Mouse (Mus musculus): ENCODE measurements around the gene Cdh20. TPM values are rescaled to one million over a fixed set of nuclear protein-coding genes. Genes with fewer than 3 reads are reported as not detected.

Cdh20 gene
- total and polyA plus RNA-seq, 3 experiments, result not detected

DNA sequence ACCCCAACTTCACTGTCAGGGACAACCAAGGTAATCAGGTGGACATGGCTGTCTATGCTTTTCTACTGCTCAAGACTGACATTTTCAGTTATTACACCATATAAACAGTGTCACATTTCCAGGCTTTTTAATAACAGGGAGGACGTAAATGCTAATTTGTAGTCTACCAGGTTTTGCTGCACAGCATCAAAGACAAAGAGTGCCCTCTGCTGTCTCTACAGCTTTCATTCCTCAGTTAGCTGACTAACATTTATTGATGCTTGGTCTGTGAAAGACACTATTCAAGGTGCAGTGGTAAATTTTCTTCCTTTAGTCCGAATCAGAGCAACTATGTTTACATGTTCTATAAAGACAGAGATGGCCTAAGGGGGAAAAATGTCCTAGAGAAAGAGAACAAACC lies 210.7 kb downstream of the Cdh20 start:
- Histone ChIP-seq H3K79me2 (ENCODE audit: control insufficient read depth, insufficient read depth, low read length, poor library complexity) (no peaks in the 10 kb centered on the region), H3K9ac (ENCODE audit: control insufficient read depth, low read depth, low read length, poor library complexity, severe bottlenecking) (no peak overlapping the region), H3K9me3 (replicated peaks; ENCODE audit: insufficient read depth, low read length) (no peaks in the 10 kb centered on the region), H3K36me3 (ENCODE audit: control insufficient read depth in 1 of 2, insufficient read depth in 2 of 2, low read length in 2 of 2) (no peaks in the 10 kb centered on the region), H3K27me3 (ENCODE audit: control insufficient read depth in 1 of 2, insufficient read depth in 2 of 2, low read length in 2 of 2) (no peaks in the 10 kb centered on the region; a peak in 1 of 4 replicates), H3K27ac (ENCODE audit: control insufficient read depth, low read depth, low read length) (no peak overlapping the region), H3K4me3 (ENCODE audit: control insufficient read depth in 1 of 2, insufficient read depth in 1 of 2, low read depth in 2 of 2, low read length in 2 of 2) (no peak overlapping the region), H3K4me1 (ENCODE audit: control insufficient read depth in 1 of 2, insufficient read depth in 2 of 2, low read length in 2 of 2) (no peaks in the 10 kb centered on the region)
- TF ChIP-seq POLR2AphosphoS2 (IDR thresholded peaks at IDR 0.05; ENCODE audit: low read length) (no peak), USF1 (IDR thresholded peaks at IDR 0.05; ENCODE audit: low read depth, low read length) (no peak), HCFC1 (IDR thresholded peaks at IDR 0.05; ENCODE audit: low read depth, low read length) (no peak), ZC3H11A (IDR thresholded peaks at IDR 0.05; ENCODE audit: low read depth, low read length) (no peak), NRF1 (IDR thresholded peaks at IDR 0.05; ENCODE audit: insufficient read depth, low read depth, low read length, poor library complexity, severe bottlenecking) (no peak), CHD1 (IDR thresholded peaks at IDR 0.05; ENCODE audit: low read depth, low read length) (no peak), BHLHE40 (IDR thresholded peaks at IDR 0.05; ENCODE audit: borderline replicate concordance, low read depth, low read length) (no peak), SMC3 (IDR thresholded peaks at IDR 0.05; ENCODE audit: low read depth, low read length) (peak; percentile 49), ETS1 (IDR thresholded peaks at IDR 0.05; ENCODE audit: low read depth, low read length) (no peak), ZKSCAN1 (IDR thresholded peaks at IDR 0.05; ENCODE audit: low read depth, low read length) (no peak), TAL1 (IDR thresholded peaks at IDR 0.05; ENCODE audit: low read length) (no peak), EP300 (IDR thresholded peaks at IDR 0.05; ENCODE audit: low read depth in 1 of 2, low read length in 2 of 2) (no peak), RAD21 (IDR thresholded peaks at IDR 0.05; ENCODE audit: low read depth, low read length) (peak; percentile 41), MXI1 (IDR thresholded peaks at IDR 0.05; ENCODE audit: low read depth, low read length) (no peak), CTCF (IDR thresholded peaks at IDR 0.05 in 2 of 3, conservative IDR thresholded peaks at IDR 0.05 in 1 of 3; ENCODE audit: control insufficient read depth in 1 of 3, insufficient read depth in 1 of 3, low read depth in 2 of 3, low read length in 3 of 3, poor library complexity in 1 of 3, severe bottlenecking in 1 of 3) (peak in 1 of 3 experiments; percentile 34; a peak in 2 of 6 replicates), TBP (IDR thresholded peaks at IDR 0.05; ENCODE audit: low read depth, low read length) (no peak), POLR2A (IDR thresholded peaks at IDR 0.05; ENCODE audit: control insufficient read depth in 1 of 2, insufficient read depth in 1 of 2, low read depth in 1 of 2, low read length in 2 of 2, poor library complexity in 1 of 2) (no peak), CHD2 (IDR thresholded peaks at IDR 0.05; ENCODE audit: low read length) (no peak), GATA1 (IDR thresholded peaks at IDR 0.05; ENCODE audit: low read depth, low read length) (no peak), MEF2A (IDR thresholded peaks at IDR 0.05; ENCODE audit: extremely low read depth, insufficient replicate concordance, low read depth, low read length, poor library complexity, severe bottlenecking) (no peak), JUND (IDR thresholded peaks at IDR 0.05; ENCODE audit: low read depth, low read length) (no peak), MYC (IDR thresholded peaks at IDR 0.05; ENCODE audit: low read depth, low read length) (no peak), GABPA (IDR thresholded peaks at IDR 0.05; ENCODE audit: low read depth, low read length) (no peak), ELF1 (IDR thresholded peaks at IDR 0.05; ENCODE audit: low read depth, low read length) (no peak), RCOR1 (IDR thresholded peaks at IDR 0.05; ENCODE audit: low read depth, low read length) (no peak), UBTF (IDR thresholded peaks at IDR 0.05; ENCODE audit: borderline replicate concordance, insufficient read depth, low read depth, low read length) (no peak)
- no peak for DNase-seq (ENCODE audit: low read depth, low spot score)

Data from MEL (cell line).